Mouse (Mus musculus) hindbrain, embryonic 14.5 days (tissue): ENCODE measurements around the gene Cerk. TPM values are rescaled to one million over a fixed set of nuclear protein-coding genes. Genes with fewer than 3 reads are reported as not detected.
"Not testable (repeated sequence)": the region's sequence is repeated elsewhere in the genome, so short reads cannot be mapped to it uniquely, and the experiment has no call there.

Source experiments
- ATAC-seq: fragments of 200-750 bp; cut with Nextera tagmentation; 2 replicates; pipeline ENCODE4 v1.8.0; 2017; ENCODE audit warnings: moderate number of reproducible peaks, mild to moderate bottlenecking, moderate TSS enrichment, moderate library complexity; ENCODE audit not compliant: low FRiP score
- DNase-seq: peaks from one replicate; pipeline ENCODE4 v3.0.0-alpha.2; 2015; ENCODE audit warnings: low spot score
- H3K27ac ChIP-seq: fragments of 300-500 bp; sonication (generic); 2 replicates; pipeline ENCODE4 v1.5.1; 2014; ENCODE audit warnings: mild to moderate bottlenecking, moderate library complexity
- H3K27me3 ChIP-seq: fragments of 300-500 bp; sonication (generic); 2 replicates; pipeline ENCODE4 v1.6.1; 2014; ENCODE audit warnings: mild to moderate bottlenecking, low read length, mixed read lengths; ENCODE audit not compliant: control insufficient read depth, insufficient read depth
- H3K36me3 ChIP-seq: fragments of 300-500 bp; sonication (generic); replicated peaks from 2 replicates; pipeline ENCODE4 v1.6.1; 2014; ENCODE audit not compliant: control insufficient read depth, insufficient read depth
- H3K4me1 ChIP-seq: fragments of 300-500 bp; sonication (generic); replicated peaks from 2 replicates; pipeline ENCODE4 v1.6.1; 2014; ENCODE audit warnings: antibody characterized with exemption, low read length, mixed read lengths; ENCODE audit not compliant: control insufficient read depth, insufficient read depth
- H3K4me2 ChIP-seq: fragments of 300-500 bp; sonication (generic); replicated peaks from 2 replicates; pipeline ENCODE4 v1.6.1; 2014; ENCODE audit warnings: mild to moderate bottlenecking, moderate library complexity
- H3K4me3 ChIP-seq: fragments of 300-500 bp; sonication (generic); replicated peaks from 2 replicates; pipeline ENCODE4 v1.5.1; 2014; ENCODE audit warnings: mild to moderate bottlenecking, low read length
- H3K9ac ChIP-seq: fragments of 300-500 bp; sonication (generic); 2 replicates; pipeline ENCODE4 v1.6.1; 2014
- H3K9me3 ChIP-seq: fragments of 300-500 bp; sonication (generic); 2 replicates; pipeline ENCODE4 v1.6.1; 2016; ENCODE audit warnings: low read length; ENCODE audit not compliant: control insufficient read depth
- WGBS: fragments of 180-500 bp; shearing (Covaris S2); extraction: QIAGEN DNeasy Blood & Tissue Kit; methylation state at CpG from one replicate; pipeline ENCODE4 v1.1.7; 2014; 5-methylcytosine and 5-hydroxymethylcytosine counted together
- polyA plus RNA-seq: library from polyadenylated mRNA; unstranded; fragments of >200 nt; fragmentation: Nextera tagmentation; extraction: Ambion mirVana; gene quantifications from 2 replicates; pipeline ENCODE4 v1.2.1, GENCODE M21; 2014

The Cerk gene
- polyA plus RNA-seq, 1 experiment from 2014 or later: 28.3 TPM

DNA sequence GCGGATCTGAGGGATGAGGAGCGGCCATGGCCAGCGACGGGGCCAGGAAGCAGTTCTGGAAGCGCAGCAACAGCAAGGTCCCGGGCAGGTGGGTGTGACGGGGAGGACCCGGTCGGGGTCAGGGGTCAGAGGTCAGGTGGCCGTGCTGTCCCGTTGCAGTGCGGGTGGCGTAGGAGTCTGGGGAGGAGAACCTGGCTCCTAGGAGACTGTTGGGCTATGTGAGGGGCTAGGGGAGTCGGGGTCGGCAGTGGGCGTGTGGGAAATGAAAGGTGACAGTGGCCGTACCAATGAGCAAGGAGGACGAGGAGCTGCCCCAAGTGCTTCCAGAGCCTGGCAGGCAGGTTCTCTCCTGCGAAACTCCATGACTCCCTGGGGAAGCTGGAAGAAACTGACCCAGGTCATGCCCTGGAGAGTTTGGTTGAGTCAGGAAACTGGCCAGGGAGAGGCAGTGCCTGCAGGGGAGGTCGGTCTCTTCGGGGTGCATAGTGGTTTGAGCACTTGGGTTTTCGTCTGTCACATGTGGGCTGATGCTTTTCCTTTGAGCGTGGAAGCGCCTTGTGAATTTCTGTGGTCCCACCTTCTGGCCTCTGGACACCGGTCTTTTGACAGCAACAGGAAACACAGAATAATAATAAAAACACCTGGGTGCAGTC lies 28.7 kb upstream of the Cerk start:
- DNase-seq (no peak), ATAC-seq (0 out of 2 replicates have a peak, but pooled peaks have one; percentile 18)
- Histone ChIP-seq H3K27ac (peak overlapping the region; percentile 92), H3K27me3 (no peaks in the 10 kb centered on the region), H3K9ac (peak overlapping the region; percentile 87), H3K9me3 (no peaks in the 10 kb centered on the region), H3K4me1 (peaks cover 27% of the 10 kb centered on the region), H3K36me3 (0 out of 2 replicates have a peak, but pooled peaks cover 5% of the 10 kb centered on the region), H3K4me2 (peak overlapping the region; percentile 98), H3K4me3 (peak overlapping the region; percentile 79)
- 14% methylated on average over 25 of the region's 25 CpGs for WGBS

DNA sequence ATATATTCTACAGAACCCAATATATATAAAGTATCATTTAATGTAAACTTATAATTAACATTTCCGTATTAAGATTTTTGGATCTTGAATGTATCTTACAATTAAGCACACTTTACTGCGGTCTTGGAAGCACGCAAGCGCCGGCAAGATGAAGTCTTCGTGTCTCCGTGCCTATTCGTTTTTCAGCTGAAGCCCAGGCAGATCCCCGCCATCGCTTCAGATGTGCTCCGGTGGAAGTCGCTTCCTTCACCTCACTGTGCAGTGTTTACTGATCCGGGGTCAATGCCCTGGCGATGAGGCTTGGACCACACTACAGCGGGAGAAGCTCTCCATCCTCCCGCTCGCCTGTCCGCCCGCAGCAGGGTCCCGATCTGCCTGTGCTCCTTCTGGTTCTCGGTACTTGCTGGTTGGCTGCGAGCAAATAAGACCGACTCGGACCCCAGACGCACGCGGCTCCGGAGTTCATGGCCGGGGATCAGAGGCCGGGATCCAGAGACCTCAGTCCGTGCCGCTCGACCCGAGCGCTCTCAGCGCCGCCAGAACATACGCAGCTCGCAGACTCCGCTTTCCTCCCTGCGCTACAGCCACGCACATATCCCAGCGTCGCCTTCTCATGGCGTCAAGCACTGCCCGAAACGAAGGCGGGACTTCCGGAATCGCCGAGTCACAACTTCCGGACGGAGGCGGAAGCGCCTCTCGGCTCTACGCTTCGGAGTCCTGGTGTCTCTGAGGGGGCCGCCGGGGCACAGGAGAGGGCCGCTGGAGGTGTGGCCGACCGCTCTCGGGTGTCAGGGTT lies 28.0 kb upstream of the Cerk start, which contains the start of gene Tbc1d22a:
Gene Tbc1d22a, plus strand, starts transcription at position 707 of the 796 bp plus-strand sequence.
- under 1% methylated on average over 64 of the region's 64 CpGs for WGBS
- peak within 1 kb of the TSS; percentile 79 for H3K4me3 ChIP-seq
- 0 out of 2 replicates have a peak, but pooled peaks cover 5% of the 10 kb centered on the region for H3K36me3 ChIP-seq
- peak within 1 kb of the TSS; percentile 92 for H3K27ac ChIP-seq
- peak within 1 kb of the TSS; percentile 98 for H3K4me2 ChIP-seq
- no peaks in the 10 kb centered on the region for H3K9me3 ChIP-seq
- ATAC-seq (peak; percentile 93), DNase-seq (peak; percentile 97)
- no peaks in the 10 kb centered on the region for H3K27me3 ChIP-seq
- peaks cover 27% of the 10 kb centered on the region for H3K4me1 ChIP-seq
- H3K9ac ChIP-seq: peak within 1 kb of the TSS; percentile 87

DNA sequence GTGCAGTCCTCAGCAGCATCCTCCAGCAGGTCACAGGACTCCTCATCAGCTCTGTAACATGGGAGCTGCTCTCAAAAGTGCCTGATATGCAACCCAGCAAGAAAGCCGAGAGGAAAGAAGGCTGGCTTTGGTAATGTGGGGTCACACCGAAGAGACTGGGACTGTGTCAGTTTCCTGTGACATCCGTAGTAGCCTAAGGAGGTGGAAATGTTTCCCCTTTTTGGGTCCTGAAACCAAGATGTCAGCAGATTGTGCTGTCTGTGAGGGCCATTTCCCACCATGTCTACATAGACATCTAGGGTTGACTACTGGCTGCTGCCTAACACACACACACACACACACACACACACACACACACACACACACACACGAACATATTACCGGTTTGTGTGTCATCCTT lies 26.3 kb upstream of the Cerk start:
- whole genome bisulfite sequencing: 87% methylated on average over 5 of the region's 5 CpGs
- H3K4me1 ChIP-seq: peaks cover 27% of the 10 kb centered on the region
- not testable (repeated sequence) for H3K27me3 ChIP-seq, DNase-seq, H3K9ac ChIP-seq, H3K4me2 ChIP-seq, ATAC-seq, H3K9me3 ChIP-seq, H3K4me3 ChIP-seq, H3K36me3 ChIP-seq, H3K27ac ChIP-seq

DNA sequence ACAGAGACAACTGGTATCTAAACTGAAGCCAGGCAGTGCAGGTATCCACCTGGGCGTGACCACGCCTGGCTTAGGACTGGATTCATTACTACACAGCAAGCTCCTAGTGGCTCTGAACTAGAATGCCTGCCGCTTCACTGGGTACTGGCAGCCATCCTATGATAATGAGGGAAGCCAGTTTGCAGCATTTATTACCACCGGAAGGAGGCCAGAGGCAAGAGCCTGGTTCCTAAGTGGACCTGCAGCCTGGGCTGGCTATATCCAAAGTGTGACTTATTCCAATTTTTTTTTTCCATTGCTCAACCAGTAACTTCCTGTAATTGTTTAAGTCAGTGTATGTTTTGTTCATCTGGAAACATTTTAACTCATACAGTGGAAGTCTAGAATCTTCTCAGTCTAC lies 20.4 kb upstream of the Cerk start:
- H3K9ac ChIP-seq: no peak overlapping the region
- no peak overlapping the region for H3K4me2 ChIP-seq
- H3K4me3 ChIP-seq: no peak overlapping the region
- H3K27me3 ChIP-seq: no peaks in the 10 kb centered on the region
- no peak for ATAC-seq
- H3K27ac ChIP-seq: no peak overlapping the region
- H3K9me3 ChIP-seq: no peaks in the 10 kb centered on the region
- 0 out of 2 replicates have a peak, but pooled peaks cover 5% of the 10 kb centered on the region for H3K36me3 ChIP-seq
- DNase-seq: no peak
- H3K4me1 ChIP-seq: peaks cover 8% of the 10 kb centered on the region; the same call in 1 of the 2 replicates
- WGBS: 70% methylated on average over 4 of the region's 4 CpGs

- Histone ChIP-seq H3K4me1 (peaks cover 6% of the 10 kb centered on the region; the same call in 1 of the 2 replicates), H3K9ac (no peak overlapping the region), H3K36me3 (0 out of 2 replicates have a peak, but pooled peaks cover 3% of the 10 kb centered on the region), H3K4me3 (no peak overlapping the region), H3K9me3 (no peaks in the 10 kb centered on the region), H3K4me2 (no peak overlapping the region), H3K27ac (no peak overlapping the region), H3K27me3 (no peaks in the 10 kb centered on the region)
- WGBS: 64% methylated on average over 2 of the region's 2 CpGs
- ATAC-seq (no peak), DNase-seq (no peak)
These were observed 19.4 kb upstream of the Cerk start for GRCm38 (mm10) chr15:86205300-86205699.

DNA sequence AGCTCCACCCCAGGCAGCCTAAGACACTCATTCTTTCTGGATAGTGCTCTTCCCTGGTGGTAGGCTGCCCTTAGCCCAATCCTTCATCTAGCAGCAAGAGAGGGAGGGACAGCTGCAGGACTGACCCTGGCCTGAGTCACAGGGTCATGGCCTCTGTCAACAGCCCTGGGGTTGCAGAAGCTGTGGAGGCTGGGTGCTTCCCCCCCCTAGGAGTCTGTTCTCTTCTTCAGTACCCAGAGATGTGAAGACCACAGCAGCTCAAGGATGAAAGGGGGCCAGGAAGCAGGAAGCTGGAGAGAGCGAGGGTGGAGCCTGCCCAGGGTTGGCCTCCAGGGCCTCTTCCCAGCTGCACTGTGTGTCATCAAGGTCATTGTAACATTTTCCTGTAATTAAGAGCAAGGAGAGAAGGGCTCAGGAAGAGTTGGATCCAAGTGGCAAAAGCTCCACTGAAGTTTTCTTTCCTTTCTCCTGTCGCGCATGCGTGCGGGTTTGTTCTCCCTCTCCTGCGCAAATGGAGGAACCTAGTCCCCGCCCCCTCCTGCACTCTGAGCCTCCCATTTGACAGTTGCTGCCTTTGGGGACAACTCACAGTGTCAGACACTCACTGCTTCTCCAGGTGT lies 18.1 kb upstream of the Cerk start:
- Histone ChIP-seq H3K4me3 (no peak overlapping the region), H3K9me3 (no peaks in the 10 kb centered on the region), H3K27ac (no peak overlapping the region), H3K9ac (no peak overlapping the region), H3K4me2 (no peak overlapping the region), H3K36me3 (no peaks in the 10 kb centered on the region), H3K27me3 (no peaks in the 10 kb centered on the region), H3K4me1 (0 out of 2 replicates have a peak, but pooled peaks cover 3% of the 10 kb centered on the region)
- ATAC-seq (no peak), DNase-seq (no peak)
- 71% methylated on average over 7 of the region's 7 CpGs for whole genome bisulfite sequencing

DNA sequence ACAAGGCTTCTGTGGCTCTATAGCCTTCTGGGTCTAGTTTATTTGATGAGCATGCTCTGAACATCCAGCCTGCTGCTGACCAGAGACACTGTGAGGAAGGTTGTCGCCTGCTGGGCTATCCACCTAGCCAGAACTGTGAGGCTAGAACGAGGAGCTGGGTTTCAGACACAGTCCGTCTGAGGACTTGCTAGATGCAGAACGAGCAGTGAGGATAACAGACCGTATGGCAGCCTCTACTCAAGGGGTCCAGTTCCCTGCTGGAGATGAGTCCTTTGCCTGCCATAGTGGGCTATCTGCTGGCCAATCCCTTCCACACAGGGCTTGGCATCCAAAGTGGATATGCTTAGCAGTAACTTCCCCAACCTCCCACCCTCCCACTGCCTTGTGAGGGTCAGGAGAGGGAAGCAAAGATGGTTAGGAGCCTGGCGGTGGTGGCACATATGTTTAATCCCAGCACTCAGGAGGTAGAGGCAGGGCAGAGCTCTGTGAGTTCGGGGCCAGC lies 17.4 kb upstream of the Cerk start:
- H3K4me1 ChIP-seq: 0 out of 2 replicates have a peak, but pooled peaks cover 3% of the 10 kb centered on the region
- DNase-seq (no peak), ATAC-seq (no peak)
- no peaks in the 10 kb centered on the region for H3K9me3 ChIP-seq
- H3K27ac ChIP-seq: no peak overlapping the region
- WGBS: 84% methylated on average over 7 of the region's 7 CpGs
- H3K36me3 ChIP-seq: no peaks in the 10 kb centered on the region
- no peaks in the 10 kb centered on the region for H3K27me3 ChIP-seq
- no peak overlapping the region for H3K4me2 ChIP-seq
- H3K9ac ChIP-seq: no peak overlapping the region
- H3K4me3 ChIP-seq: no peak overlapping the region

DNA sequence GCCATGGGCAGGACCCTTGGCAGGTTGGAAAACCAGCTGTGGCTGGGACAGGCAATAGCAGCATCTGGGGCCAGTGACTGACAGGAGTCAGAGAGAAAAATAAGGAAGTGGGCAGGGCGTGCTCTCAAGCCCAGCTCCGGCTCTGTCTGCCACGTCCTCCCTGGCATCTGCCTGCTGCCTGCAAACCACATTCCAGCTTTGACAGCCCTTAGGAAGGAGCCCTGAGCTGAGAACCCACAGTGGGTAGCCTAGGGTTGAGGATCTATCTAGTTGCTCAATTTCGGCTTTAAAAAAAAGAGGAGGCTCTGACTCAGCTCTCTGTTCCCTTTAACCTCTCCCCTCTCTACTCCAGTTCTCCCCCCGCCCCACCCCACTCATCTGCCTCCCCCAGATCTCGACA lies 16.7 kb upstream of the Cerk start:
- ATAC-seq (no peak), DNase-seq (no peak)
- H3K36me3 ChIP-seq: no peaks in the 10 kb centered on the region
- H3K4me1 ChIP-seq: 0 out of 2 replicates have a peak, but pooled peaks cover 3% of the 10 kb centered on the region
- H3K27ac ChIP-seq: no peak overlapping the region
- H3K4me2 ChIP-seq: no peak overlapping the region
- no peaks in the 10 kb centered on the region for H3K27me3 ChIP-seq
- H3K9me3 ChIP-seq: no peaks in the 10 kb centered on the region
- 62% methylated on average over 6 of the region's 6 CpGs for WGBS
- H3K9ac ChIP-seq: no peak overlapping the region
- H3K4me3 ChIP-seq: no peak overlapping the region
